Mouse (Mus musculus): Measurements from ENCODE around the gene Birc2.

DNA sequence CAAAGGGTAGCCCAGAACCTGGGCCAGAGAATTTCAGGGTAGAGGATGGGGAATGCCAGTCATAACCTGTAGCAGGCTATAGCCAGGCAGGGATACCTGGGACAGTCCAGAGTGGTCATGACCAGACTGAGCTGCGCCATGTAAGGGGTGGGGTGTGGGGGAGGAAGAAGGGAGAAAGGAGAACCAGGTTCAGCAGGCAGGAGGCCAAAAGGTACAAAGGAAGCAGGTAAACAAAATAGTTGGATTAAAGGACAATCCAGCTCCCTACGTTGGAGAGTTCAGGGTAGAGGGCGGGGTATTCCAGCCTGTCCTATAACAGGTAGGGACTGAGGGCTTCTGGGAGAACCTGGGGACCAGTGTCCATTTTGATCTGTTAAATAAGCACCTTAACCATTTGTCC lies 38.3 kb downstream of the Birc2 start:
- TF ChIP-seq CTCF (IDR thresholded peaks at IDR 0.05; ENCODE audit: low read depth, low read length): no peak
- no peak for TF ChIP-seq GATA1 (IDR thresholded peaks at IDR 0.05; ENCODE audit: borderline replicate concordance, low read length)
- no peak for TF ChIP-seq GATA2 (IDR thresholded peaks at IDR 0.05; ENCODE audit: borderline replicate concordance, low read depth, low read length)
- TF ChIP-seq POLR2AphosphoS5 (IDR thresholded peaks at IDR 0.05; ENCODE audit: insufficient replicate concordance, low read depth, low read length): no peak

Data from G1E (cell line).